Mouse (Mus musculus) liver, postnatal 0 days (tissue): ENCODE data around the gene Ubr2. TPM values are rescaled to one million over a fixed set of nuclear protein-coding genes. Genes with fewer than 3 reads are reported as not detected.

Source experiments
- ATAC-seq: fragments of 200-750 bp; cut with Nextera tagmentation; 2 replicates; pipeline ENCODE4 v1.8.0; 2017; ENCODE audit warnings: mild to moderate bottlenecking, moderate library complexity
- DNase-seq: peaks from one replicate; pipeline ENCODE4 v3.0.0-alpha.2; 2016
- H3K27ac ChIP-seq: fragments of 300-500 bp; sonication (generic); 2 replicates; pipeline ENCODE4 v1.5.1; 2014; ENCODE audit warnings: antibody characterized with exemption, moderate library complexity, mild to moderate bottlenecking, low read depth
- H3K27me3 ChIP-seq: fragments of 300-500 bp; sonication (generic); 2 replicates; pipeline ENCODE4 v1.6.1; 2014; ENCODE audit warnings: low read length, control low read depth, mixed read lengths; ENCODE audit not compliant: insufficient read depth
- H3K36me3 ChIP-seq: fragments of 300-500 bp; sonication (generic); replicated peaks from 2 replicates; pipeline ENCODE4 v1.6.1; 2014; ENCODE audit warnings: mild to moderate bottlenecking, control low read depth, low read length, moderate library complexity, mixed read lengths; ENCODE audit not compliant: insufficient read depth
- H3K4me1 ChIP-seq: fragments of 300-500 bp; sonication (generic); 2 replicates; pipeline ENCODE4 v1.6.1; 2014; ENCODE audit warnings: antibody characterized with exemption, mild to moderate bottlenecking, control low read depth; ENCODE audit not compliant: insufficient read depth
- H3K4me2 ChIP-seq: fragments of 300-500 bp; sonication (generic); 2 replicates; pipeline ENCODE4 v1.6.1; 2014; ENCODE audit warnings: low read depth, mild to moderate bottlenecking, low read length, moderate library complexity, mixed read lengths
- H3K4me3 ChIP-seq: fragments of 300-500 bp; sonication (generic); 2 replicates; pipeline ENCODE4 v1.5.1; 2014; ENCODE audit warnings: low read depth, low read length
- H3K9ac ChIP-seq: fragments of 300-500 bp; sonication (generic); replicated peaks from 2 replicates; pipeline ENCODE4 v1.6.1; 2014; ENCODE audit warnings: mild to moderate bottlenecking, moderate library complexity
- H3K9me3 ChIP-seq: fragments of 300-500 bp; sonication (generic); 2 replicates; pipeline ENCODE4 v1.6.1; 2016; ENCODE audit warnings: mild to moderate bottlenecking, control low read depth, low read length, mixed read lengths
- CTCF ChIP-seq: sonication (generic); IDR thresholded peaks from 2 replicates; pipeline ENCODE4 v1.5.1; 2016; ENCODE audit warnings: antibody characterized with exemption, low read depth
- EP300 ChIP-seq: IDR thresholded peaks from 2 replicates; pipeline ENCODE4 v1.6.1; 2016; ENCODE audit warnings: antibody characterized with exemption, low read depth, mild to moderate bottlenecking
- WGBS: fragments of 180-500 bp; shearing (Covaris S2); extraction: QIAGEN DNeasy Blood & Tissue Kit; methylation state at CpG from one replicate; pipeline ENCODE4 v1.1.7; 2014; ENCODE audit not compliant: insufficient replicate concordance; 5-methylcytosine and 5-hydroxymethylcytosine counted together
- polyA plus RNA-seq: library from polyadenylated mRNA; unstranded; fragments of >200 nt; fragmentation: Nextera tagmentation; extraction: Ambion mirVana; gene quantifications from 2 replicates; pipeline ENCODE4 v1.2.1, GENCODE M21; 2015

Gene Ubr2
- polyA plus RNA-seq, 1 experiment from 2014 or later: 6.6 TPM

- H3K4me3 ChIP-seq: peak overlapping the region; percentile 85
- H3K4me1 ChIP-seq: peaks cover 24% of the 10 kb centered on the region
- no peaks in the 10 kb centered on the region for H3K9me3 ChIP-seq
- WGBS: 49% methylated on average over 8 of the region's 8 CpGs
- no peaks in the 10 kb centered on the region for H3K27me3 ChIP-seq
- no peak for TF ChIP-seq CTCF
- peak overlapping the region; percentile 93 for H3K9ac ChIP-seq
- ATAC-seq (no peak), DNase-seq (no peak)
- H3K27ac ChIP-seq: peak overlapping the region; percentile 97
- peaks cover 7% of the 10 kb centered on the region for H3K36me3 ChIP-seq
- peak overlapping the region; percentile 75 for H3K4me2 ChIP-seq
Measured at GRCm38 (mm10) chr17:47008506-47008905, 1.9 kb downstream of the Ubr2 start.

- Histone ChIP-seq H3K9ac (peak overlapping the region; percentile 22; the same call in 1 of the 2 replicates), H3K4me3 (no peak overlapping the region), H3K36me3 (peaks cover 7% of the 10 kb centered on the region), H3K4me2 (no peak overlapping the region), H3K27me3 (no peaks in the 10 kb centered on the region), H3K4me1 (peaks cover 26% of the 10 kb centered on the region), H3K27ac (no peak overlapping the region), H3K9me3 (no peaks in the 10 kb centered on the region)
- ATAC-seq: no peak
- no peak for DNase-seq
- 88% methylated on average over 9 of the region's 9 CpGs for WGBS
- TF ChIP-seq CTCF: no peak
- no peak for TF ChIP-seq EP300
Measured at GRCm38 (mm10) chr17:47006741-47007140, 3.6 kb downstream of the Ubr2 start.

GRCm38 (mm10) chr17:47005741-47006405 lies 4.5 kb downstream of the Ubr2 start:
- no peak for DNase-seq
- peaks cover 24% of the 10 kb centered on the region for H3K4me1 ChIP-seq
- no peak overlapping the region for H3K4me2 ChIP-seq
- no peaks in the 10 kb centered on the region for H3K27me3 ChIP-seq
- H3K9me3 ChIP-seq: no peaks in the 10 kb centered on the region
- no peak for TF ChIP-seq EP300
- peak; percentile 8; the same call in 1 of the 2 replicates for TF ChIP-seq CTCF
- peaks cover 10% of the 10 kb centered on the region for H3K36me3 ChIP-seq
- H3K4me3 ChIP-seq: no peak overlapping the region
- WGBS: 34% methylated on average over 7 of the region's 7 CpGs
- ATAC-seq: no peak
- peak overlapping the region; percentile 5; the same call in 1 of the 2 replicates for H3K27ac ChIP-seq
- 0 out of 2 replicates have a peak overlapping the region, but pooled peaks have one; percentile 22 for H3K9ac ChIP-seq

- Histone ChIP-seq H3K36me3 (peaks cover 34% of the 10 kb centered on the region), H3K27ac (no peak overlapping the region), H3K9ac (no peak overlapping the region), H3K4me3 (no peak overlapping the region), H3K27me3 (no peaks in the 10 kb centered on the region), H3K9me3 (no peaks in the 10 kb centered on the region), H3K4me1 (peaks cover 23% of the 10 kb centered on the region), H3K4me2 (no peak overlapping the region)
- 68% methylated on average over 8 of the region's 8 CpGs for whole genome bisulfite sequencing
- TF ChIP-seq EP300: no peak
- TF ChIP-seq CTCF: no peak
- ATAC-seq (no peak), DNase-seq (no peak)
Measured at GRCm38 (mm10) chr17:47003305-47003704, 7.1 kb downstream of the Ubr2 start.

- 79% methylated on average over 5 of the region's 5 CpGs for WGBS
- no peak overlapping the region for H3K4me2 ChIP-seq
- peaks cover 19% of the 10 kb centered on the region for H3K4me1 ChIP-seq
- no peaks in the 10 kb centered on the region for H3K9me3 ChIP-seq
- TF ChIP-seq CTCF (no peak), EP300 (no peak)
- peaks cover 42% of the 10 kb centered on the region for H3K36me3 ChIP-seq
- DNase-seq (no peak), ATAC-seq (0 out of 2 replicates have a peak, but pooled peaks have one; percentile 47)
- peak overlapping the region; percentile 35; the same call in 1 of the 2 replicates for H3K27ac ChIP-seq
- no peak overlapping the region for H3K9ac ChIP-seq
- H3K4me3 ChIP-seq: no peak overlapping the region
- no peaks in the 10 kb centered on the region for H3K27me3 ChIP-seq
Measured at GRCm38 (mm10) chr17:47002401-47002800, 8.0 kb downstream of the Ubr2 start.

GRCm38 (mm10) chr17:46998840-46999239 lies 11.5 kb downstream of the Ubr2 start:
- Histone ChIP-seq H3K9ac (no peak overlapping the region), H3K4me2 (no peak overlapping the region), H3K27me3 (no peaks in the 10 kb centered on the region), H3K4me1 (peaks cover 9% of the 10 kb centered on the region; the same call in 1 of the 2 replicates), H3K9me3 (no peaks in the 10 kb centered on the region), H3K4me3 (no peak overlapping the region), H3K36me3 (peaks cover 52% of the 10 kb centered on the region), H3K27ac (peak overlapping the region; percentile 55)
- TF ChIP-seq CTCF (no peak), EP300 (no peak)
- WGBS: 77% methylated on average over 4 of the region's 4 CpGs
- DNase-seq (peak; percentile 57), ATAC-seq (peak; percentile 49)
